Mouse (Mus musculus) stomach, postnatal 0 days (tissue): ENCODE data around the gene Samd4b.

ENCODE experiments used
- CTCF ChIP-seq: IDR thresholded peaks from 2 replicates; pipeline ENCODE4 v1.5.1; 2016; ENCODE audit warnings: antibody characterized with exemption, low read depth, mild to moderate bottlenecking, moderate library complexity
- EP300 ChIP-seq: optimal IDR thresholded peaks from 2 replicates; pipeline ENCODE3; 2016; ENCODE audit warnings: antibody characterized with exemption

- TF ChIP-seq CTCF (no peak), EP300 (no peak)
Observed at GRCm38 (mm10) chr7:28427738-28428137, 170.2 kb downstream of the Samd4b start.
